Mouse (Mus musculus) C2C12 (cell line): ENCODE data around the gene Lctl. TPM values are rescaled to one million over a fixed set of nuclear protein-coding genes. Genes with fewer than 3 reads are reported as not detected.
A peak's percentile ranks its signal among the peaks of the same experiment; 100 is the strongest.

ENCODE experiments used
- H3K27me3 ChIP-seq: one replicate; pipeline ENCODE4 v1.6.1; 2011; ENCODE audit not compliant: control insufficient read depth, insufficient read depth, insufficient read length
- H3K36me3 ChIP-seq: one replicate; pipeline ENCODE4 v1.6.1; 2011; ENCODE audit not compliant: control insufficient read depth, insufficient read depth
- H3K4me3 ChIP-seq: one replicate; pipeline ENCODE4 v1.5.1; 2011; ENCODE audit warnings: mild to moderate bottlenecking, control low read depth; ENCODE audit not compliant: poor library complexity, insufficient read depth, severe bottlenecking
- H3K79me2 ChIP-seq: one replicate; pipeline ENCODE4 v1.6.1; 2011; ENCODE audit not compliant: control insufficient read depth, insufficient read depth
- H3K79me3 ChIP-seq: one replicate; pipeline ENCODE4 v1.6.1; 2011; ENCODE audit warnings: low read depth, control low read depth
- H3ac ChIP-seq: one replicate; pipeline ENCODE3; 2011; ENCODE audit warnings: low read depth; ENCODE audit not compliant: control insufficient read depth, insufficient read length
- CEBPB ChIP-seq: IDR thresholded peaks from one replicate; pipeline ENCODE4 v1.6.1; 2011; ENCODE audit warnings: low read depth, mild to moderate bottlenecking, control low read depth, moderate library complexity
- CTCF ChIP-seq: IDR thresholded peaks from one replicate; pipeline ENCODE4 v1.5.1; 2011; ENCODE audit not compliant: control insufficient read depth, insufficient read depth, insufficient read length
- FOSL1 ChIP-seq: IDR thresholded peaks from one replicate; pipeline ENCODE4 v1.8.0; 2011; ENCODE audit warnings: mild to moderate bottlenecking, low read length; ENCODE audit not compliant: poor library complexity, insufficient read depth, severe bottlenecking
- MAX ChIP-seq: IDR thresholded peaks from one replicate; pipeline ENCODE4 v1.6.1; 2011; ENCODE audit warnings: mild to moderate bottlenecking, control low read depth
- MYOD1 ChIP-seq: IDR thresholded peaks from one replicate; pipeline ENCODE4 v1.6.1; 2011; ENCODE audit warnings: low read depth; ENCODE audit not compliant: control insufficient read depth, insufficient read length
- MYOG ChIP-seq: IDR thresholded peaks from one replicate; pipeline ENCODE4 v1.6.1; 2011; ENCODE audit not compliant: control insufficient read depth, insufficient read length; ENCODE audit errors: extremely low read depth
- USF1 ChIP-seq: IDR thresholded peaks from one replicate; pipeline ENCODE4 v1.6.1; 2011; ENCODE audit warnings: low read depth, mild to moderate bottlenecking, control low read depth, moderate library complexity
- polyA plus RNA-seq: library from polyadenylated mRNA; unstranded; fragments of >200 nt; fragmentation: generic; extraction: Trizol; gene quantifications from one replicate; pipeline ENCODE4 v1.2.1, GENCODE M21; 2012; ENCODE audit warnings: missing spikeins

The Lctl gene
- polyA plus RNA-seq, 1 experiment, result 0.04 TPM

GRCm38 (mm10) chr9:64076412-64076811 lies 40.5 kb upstream of the Lctl start:
- Histone ChIP-seq H3K79me2 (no peaks in the 10 kb centered on the region), H3K4me3 (no peak overlapping the region), H3ac (no peak overlapping the region), H3K79me3 (no peaks in the 10 kb centered on the region), H3K27me3 (no peaks in the 10 kb centered on the region), H3K36me3 (no peaks in the 10 kb centered on the region)
- TF ChIP-seq USF1 (no peak), FOSL1 (no peak), CEBPB (no peak), MAX (no peak), CTCF (no peak), MYOD1 (no peak), MYOG (no peak)

- Histone ChIP-seq H3K36me3 (no peaks in the 10 kb centered on the region), H3ac (no peak overlapping the region), H3K79me2 (no peaks in the 10 kb centered on the region), H3K4me3 (no peak overlapping the region), H3K27me3 (no peaks in the 10 kb centered on the region), H3K79me3 (no peaks in the 10 kb centered on the region)
- TF ChIP-seq CEBPB (no peak), MYOD1 (no peak), FOSL1 (no peak), CTCF (no peak), MYOG (no peak), MAX (no peak), USF1 (no peak)
Measured at GRCm38 (mm10) chr9:64078386-64078792, 38.6 kb upstream of the Lctl start.

- H3K36me3 ChIP-seq, result no peaks in the 10 kb centered on the region
- no peaks in the 10 kb centered on the region for H3K79me2 ChIP-seq
- H3K27me3 ChIP-seq, result no peaks in the 10 kb centered on the region
- no peaks in the 10 kb centered on the region for H3K79me3 ChIP-seq
- TF ChIP-seq CTCF (no peak), CEBPB (no peak), FOSL1 (no peak), MYOG (no peak), USF1 (no peak), MYOD1 (no peak), MAX (no peak)
- no peak overlapping the region for H3K4me3 ChIP-seq
- no peak overlapping the region for H3ac ChIP-seq
Measured at GRCm38 (mm10) chr9:64079922-64080321, 37.0 kb upstream of the Lctl start.

DNA sequence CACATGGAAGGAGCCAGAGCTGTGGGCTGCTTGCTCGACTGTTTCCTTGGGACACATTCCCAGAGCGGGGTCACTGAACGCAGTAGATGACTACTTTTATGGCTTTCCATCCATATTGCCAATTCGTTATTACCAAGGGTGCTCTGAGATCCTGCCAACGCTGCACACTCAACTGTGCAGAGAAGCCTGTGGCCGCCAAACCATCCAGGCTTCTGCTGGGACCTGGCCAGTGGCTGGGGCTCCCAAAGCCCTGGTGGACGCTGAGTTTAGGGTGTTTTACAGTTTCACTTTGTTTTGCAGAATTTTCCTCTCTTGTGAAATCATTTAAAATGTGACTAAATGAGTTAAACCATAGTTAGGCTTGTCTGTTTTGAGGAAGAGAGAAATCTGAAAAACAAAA lies 32.7 kb upstream of the Lctl start:
- TF ChIP-seq MYOG (no peak), MYOD1 (no peak), USF1 (no peak), CTCF (no peak)
- no peak overlapping the region for H3ac ChIP-seq

GRCm38 (mm10) chr9:64084661-64085399 lies 32.1 kb upstream of the Lctl start:
- H3K79me2 ChIP-seq, result no peaks in the 10 kb centered on the region
- H3K36me3 ChIP-seq, result no peaks in the 10 kb centered on the region
- H3K79me3 ChIP-seq, result no peaks in the 10 kb centered on the region
- TF ChIP-seq USF1, result no peak
- no peak for TF ChIP-seq MYOG
- no peak for TF ChIP-seq FOSL1
- no peak for TF ChIP-seq MYOD1
- no peak for TF ChIP-seq MAX
- no peak for TF ChIP-seq CEBPB
- no peak for TF ChIP-seq CTCF
- H3K27me3 ChIP-seq, result no peaks in the 10 kb centered on the region
- peak overlapping the region; percentile 63 for H3ac ChIP-seq
- H3K4me3 ChIP-seq, result no peak overlapping the region

More for the DNA sequence above, 32.7 kb upstream of the Lctl start:
- H3K36me3 ChIP-seq, result no peaks in the 10 kb centered on the region
- no peaks in the 10 kb centered on the region for H3K79me2 ChIP-seq
- H3K27me3 ChIP-seq, result no peaks in the 10 kb centered on the region
- no peaks in the 10 kb centered on the region for H3K79me3 ChIP-seq
- H3K4me3 ChIP-seq, result no peak overlapping the region
